Mouse (Mus musculus) R1 (cell line): Measurements from ENCODE around the gene Gm2016.
"Not testable (repeated sequence)": the region's sequence is repeated elsewhere in the genome, so short reads cannot be mapped to it uniquely, and the experiment has no call there.

ENCODE experiments used
- DNase-seq: peaks from one replicate; pipeline ENCODE4 v3.0.0-alpha.2; 2018; ENCODE audit warnings: low read depth, low spot score

Gm2016 gene

GRCm38 (mm10) chr12:87873772-87874171, at the start of gene Gm2016:
Gm2016 (plus strand) TSS chr12:87874072.
- not testable (repeated sequence) for DNase-seq

DNA sequence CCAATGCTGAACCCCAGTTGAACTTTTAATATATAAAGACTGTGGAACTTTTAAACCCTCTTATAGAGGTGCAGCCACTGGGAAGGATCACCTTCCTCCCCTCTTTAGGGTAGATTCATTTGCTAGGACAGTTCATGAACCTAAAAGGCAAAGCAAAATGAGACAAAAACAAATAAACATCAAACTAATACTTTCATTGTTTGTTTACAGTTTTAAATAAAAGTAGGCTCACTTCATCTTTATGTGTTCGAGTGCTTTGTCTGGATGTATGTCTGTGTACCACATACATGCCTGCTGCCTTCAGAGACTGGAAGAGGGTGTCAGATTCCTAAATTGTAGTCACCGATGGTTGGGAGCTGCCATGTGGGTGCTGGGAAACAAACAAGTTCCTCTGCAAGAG, 31.6 kb upstream of the Gm2016 start, which contains the start of gene Gm2001:
TSS of gene Gm2001 (minus strand) at position 101 of the 400 bp plus-strand sequence.
- DNase-seq: not testable (repeated sequence)

- not testable (repeated sequence) for DNase-seq
Measured at GRCm38 (mm10) chr12:87850657-87851056, 23.2 kb upstream of the Gm2016 start.

DNA sequence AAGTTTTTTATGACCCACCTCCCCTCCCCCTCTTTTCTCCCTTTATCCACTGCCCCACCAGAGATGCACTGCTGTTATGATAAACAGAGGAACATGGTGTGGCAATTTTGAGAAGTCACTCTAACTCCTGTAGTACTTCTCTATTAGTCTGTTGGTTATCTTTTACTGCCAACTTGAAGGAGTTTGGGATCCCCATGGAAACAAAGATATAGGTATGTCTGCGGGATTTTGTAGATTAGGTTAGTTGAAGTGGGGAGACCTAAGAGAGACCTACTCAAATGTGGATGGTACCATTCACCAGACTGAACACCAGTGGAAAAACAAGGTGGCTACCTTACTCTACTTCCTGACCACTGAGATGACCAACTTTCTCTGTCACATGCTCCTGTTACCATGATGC, 17.8 kb upstream of the Gm2016 start:
- DNase-seq: not testable (repeated sequence)

DNA sequence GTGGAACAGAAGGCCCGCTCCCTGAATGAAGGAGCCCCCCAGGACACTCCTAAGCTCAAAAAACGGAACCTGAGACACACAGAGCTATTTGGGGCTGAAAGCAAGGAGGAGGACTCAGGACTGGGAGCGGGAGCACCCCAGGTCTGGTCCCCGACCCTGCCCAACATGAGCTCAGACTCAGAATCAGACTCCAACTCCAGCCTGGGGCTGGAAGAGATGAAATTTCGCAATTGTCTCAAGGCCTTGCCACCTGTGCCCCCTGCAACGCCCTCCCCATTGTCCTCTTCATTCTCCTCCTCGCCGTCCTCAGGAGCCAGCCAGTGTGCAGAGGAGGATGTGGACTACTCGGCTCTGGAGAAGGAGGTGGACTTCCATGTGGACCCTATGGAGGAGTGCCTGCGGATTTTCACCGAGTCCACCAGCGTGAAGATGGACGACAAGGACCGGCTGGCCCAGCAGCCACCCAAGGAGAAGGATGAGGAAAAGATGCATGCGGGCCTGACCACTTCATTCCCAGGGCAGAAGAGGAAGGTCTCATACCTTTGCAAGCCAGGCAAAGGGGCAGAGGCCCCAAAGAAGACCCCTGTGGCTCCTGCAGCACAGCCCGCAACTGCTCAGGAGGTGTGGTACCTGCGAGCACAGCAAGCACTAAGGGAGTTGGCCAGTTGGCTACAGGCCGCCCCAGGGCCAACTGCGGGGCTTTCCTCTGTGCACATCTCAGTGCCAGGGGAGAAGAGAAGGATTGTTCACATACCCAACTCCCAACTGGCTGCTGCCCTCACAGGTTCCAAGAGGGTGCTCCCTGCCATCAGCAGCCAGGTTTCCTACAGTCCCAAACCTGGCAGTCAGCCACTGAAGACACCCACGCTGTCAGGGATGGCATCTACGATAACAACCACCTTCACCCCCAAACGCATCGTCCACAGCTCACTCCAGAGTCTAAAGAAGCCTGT, 11.9 kb upstream of the Gm2016 start:
- DNase-seq: peak; percentile 16

DNA sequence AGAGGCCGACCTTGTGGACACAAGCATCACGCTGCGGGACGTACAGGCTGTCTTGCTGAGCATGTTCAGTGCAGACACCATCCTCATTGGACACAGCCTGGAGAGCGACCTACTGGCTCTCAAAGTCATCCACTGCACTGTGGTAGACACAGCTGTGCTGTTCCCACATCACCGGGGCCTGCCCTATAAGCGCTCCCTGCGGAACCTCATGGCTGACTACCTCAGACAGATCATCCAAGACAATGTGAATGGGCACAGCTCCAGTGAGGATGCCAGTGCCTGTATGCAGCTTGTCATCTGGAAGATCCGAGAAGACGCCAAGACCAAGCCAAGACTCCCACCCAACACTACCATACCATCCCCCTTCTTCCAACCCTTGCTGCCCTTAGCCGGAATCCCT, 10.2 kb upstream of the Gm2016 start:
- DNase-seq: not testable (repeated sequence)

- not testable (repeated sequence) for DNase-seq
Measured at GRCm38 (mm10) chr12:87864048-87864447, 9.8 kb upstream of the Gm2016 start.

DNA sequence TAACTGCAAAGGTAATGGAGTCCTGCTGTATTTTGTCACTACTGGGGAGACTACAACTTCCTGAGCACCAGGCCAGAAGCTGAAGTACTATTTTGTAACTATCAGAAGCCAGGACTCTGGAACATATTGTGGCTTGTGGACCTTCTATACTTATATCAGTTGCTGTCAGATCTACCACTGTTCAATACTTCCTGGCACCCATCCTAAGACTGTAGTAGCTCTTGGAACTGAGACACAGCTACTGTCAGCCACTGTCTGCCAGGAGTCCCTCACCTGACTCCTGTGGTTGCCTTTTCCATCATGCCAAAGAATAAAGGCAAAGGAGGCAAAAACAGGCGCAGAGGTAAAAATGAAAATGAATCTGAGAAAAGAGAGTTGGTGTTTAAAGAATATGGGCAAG, 21.2 kb downstream of the Gm2016 start, which contains the start of gene Gm2022:
TSS of gene Gm2022 (plus strand) at position 301 of the 400 bp plus-strand sequence.
- not testable (repeated sequence) for DNase-seq

- DNase-seq: not testable (repeated sequence)
Measured at GRCm38 (mm10) chr12:87919721-87920120, 45.8 kb downstream of the Gm2016 start, which contains the start of gene Gm2035. Gm2035 (minus strand) TSS chr12:87919857.
